Mouse (Mus musculus): ENCODE data around the gene Tbc1d2b. TPM values are rescaled to one million over a fixed set of nuclear protein-coding genes. Genes with fewer than 3 reads are reported as not detected.

Tbc1d2b gene
- total RNA-seq, 4 experiments from 2014 or later: 2.6 to 4.5 (median 3.7) TPM

DNA sequence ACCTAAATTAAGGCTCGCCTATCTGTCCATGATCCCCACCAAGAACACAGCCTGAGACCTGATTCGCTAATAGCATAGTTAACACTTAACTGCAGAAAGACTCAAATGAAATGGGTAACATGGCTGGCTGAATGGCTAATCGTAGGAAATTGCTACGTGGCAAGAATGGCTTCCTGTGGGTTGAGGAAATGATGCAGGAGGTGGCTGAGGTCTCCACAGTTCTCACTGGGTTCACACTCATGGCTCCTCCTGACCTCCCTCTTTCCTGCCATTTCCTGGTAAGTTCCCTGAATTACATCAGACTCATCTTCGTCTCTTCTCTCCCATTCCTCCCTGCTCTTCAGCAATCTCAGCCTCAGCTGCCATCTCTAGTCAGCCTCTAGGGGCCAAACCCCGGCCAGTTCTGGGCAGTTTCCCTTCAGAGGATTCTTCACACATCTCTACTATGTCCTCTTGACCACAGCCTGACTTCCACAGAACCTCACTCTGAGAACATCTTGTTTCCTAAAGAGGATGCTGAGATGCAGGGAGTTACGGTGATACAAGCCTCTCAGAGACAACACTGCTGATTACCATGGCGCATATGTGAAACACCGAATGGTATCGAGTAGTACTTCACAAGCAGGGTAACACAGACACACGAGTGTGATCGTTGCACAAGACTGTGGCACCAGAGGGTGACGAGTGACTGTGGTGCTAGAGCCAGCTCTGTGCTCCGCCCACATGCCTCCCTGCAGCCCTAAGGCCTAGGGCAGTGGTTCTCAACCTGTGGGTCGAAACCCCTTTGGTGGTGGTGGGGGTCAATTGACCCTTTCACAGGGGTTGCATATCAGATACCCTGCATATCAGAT lies 26.1 kb downstream of the Tbc1d2b start:
- no peak for DNase-seq (ENCODE audit: low spot score in 2 of 2)

DNA sequence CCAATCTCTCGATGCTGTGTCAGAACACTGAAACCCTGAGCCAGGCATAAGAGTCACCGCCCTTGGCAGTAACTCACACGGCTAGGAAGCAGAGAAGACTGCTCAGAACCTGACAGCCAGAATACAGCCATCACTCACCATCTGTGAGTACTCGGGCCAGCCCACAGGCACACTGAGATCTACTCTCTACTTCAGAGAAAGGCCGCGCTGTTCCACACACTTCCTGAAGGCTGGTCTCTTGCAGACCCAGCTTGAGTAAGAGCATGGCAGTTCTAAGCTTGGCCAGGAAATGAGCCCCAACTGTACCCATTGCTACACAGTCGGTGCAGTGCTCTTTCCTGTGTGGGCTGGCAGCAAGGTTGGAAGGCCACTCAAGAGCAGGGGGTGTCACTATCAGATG lies 27.7 kb downstream of the Tbc1d2b start:
- DNase-seq (ENCODE audit: low spot score in 2 of 2): no peak

DNA sequence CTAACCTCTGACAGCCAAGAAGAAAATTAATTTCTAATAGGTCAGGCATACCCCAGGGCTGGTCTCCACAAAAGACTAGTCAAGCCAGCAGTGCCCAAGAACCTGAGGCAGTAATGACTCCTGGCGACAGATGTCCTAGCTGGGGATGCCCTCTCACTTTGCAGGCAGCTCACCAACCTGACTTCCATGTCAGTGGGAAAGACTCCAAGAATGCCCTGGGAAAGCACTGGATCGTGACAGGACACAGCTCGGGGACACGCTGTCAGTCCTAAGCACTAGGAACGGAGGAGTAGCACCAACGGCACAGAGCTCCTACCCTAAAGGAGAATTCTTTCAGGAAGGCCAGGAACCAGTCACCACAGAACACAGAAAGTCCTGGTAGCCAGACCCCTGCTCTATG lies 28.3 kb downstream of the Tbc1d2b start:
- DNase-seq (ENCODE audit: low spot score in 2 of 2): no peak

DNA sequence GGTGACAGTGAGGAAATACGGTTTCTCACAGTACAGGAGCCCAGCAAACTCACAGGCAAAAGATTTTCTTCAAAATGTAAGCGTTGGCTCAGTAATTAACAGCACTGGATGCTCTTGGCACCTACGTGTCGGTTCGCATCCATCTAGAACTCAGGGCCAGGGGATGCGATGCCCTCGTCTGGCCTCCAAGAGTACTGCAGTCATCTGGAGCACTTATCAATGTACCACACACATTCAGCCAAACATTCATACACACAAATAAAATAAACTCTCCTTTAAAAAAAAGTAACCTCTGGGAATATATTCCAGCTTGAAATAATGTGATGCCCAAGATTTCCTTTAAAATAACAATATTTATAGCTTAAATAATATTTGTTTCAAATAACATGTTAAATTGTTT lies 29.0 kb downstream of the Tbc1d2b start:
- DNase-seq (ENCODE audit: low spot score in 2 of 2): no peak

DNA sequence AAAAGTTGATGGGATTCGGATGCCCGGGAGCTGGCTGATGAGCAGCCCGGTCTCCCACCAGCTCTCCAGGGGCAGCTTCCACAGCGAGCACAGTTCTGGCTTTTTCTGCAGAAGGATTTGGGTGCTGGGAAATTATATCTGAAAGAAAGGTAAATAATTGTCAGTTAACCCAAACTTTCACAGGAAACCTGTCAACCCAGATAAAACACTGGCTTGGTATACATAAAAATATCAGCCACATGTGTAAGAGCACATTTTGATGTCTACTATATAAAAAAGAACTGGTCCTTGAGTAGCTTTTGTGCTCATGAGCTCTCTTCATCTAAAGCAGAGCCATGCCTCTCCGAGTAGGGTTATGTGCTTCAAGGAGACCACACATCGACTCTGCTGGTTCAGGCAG lies 29.6 kb downstream of the Tbc1d2b start:
- no peak for DNase-seq (ENCODE audit: low spot score in 2 of 2)

DNA sequence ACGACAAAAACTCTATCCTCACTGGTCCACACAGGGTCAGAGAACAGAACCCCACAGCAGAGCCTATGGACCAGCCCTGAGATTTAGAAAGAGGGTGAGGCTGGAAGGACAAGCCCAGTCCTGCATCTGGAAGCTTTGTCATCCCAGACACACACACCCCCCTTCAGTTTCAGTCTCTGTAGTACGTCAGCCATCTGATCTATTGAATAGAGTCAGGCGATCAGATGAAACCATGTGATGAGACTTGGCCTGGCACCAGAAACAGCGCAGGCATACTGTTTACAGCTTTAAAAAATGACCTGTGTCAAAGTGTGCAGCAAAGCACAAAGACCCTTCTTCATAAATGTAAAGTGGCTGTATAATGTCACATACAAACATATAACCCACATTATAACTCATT lies 30.0 kb downstream of the Tbc1d2b start:
- no peak for DNase-seq (ENCODE audit: low spot score in 2 of 2)

DNA sequence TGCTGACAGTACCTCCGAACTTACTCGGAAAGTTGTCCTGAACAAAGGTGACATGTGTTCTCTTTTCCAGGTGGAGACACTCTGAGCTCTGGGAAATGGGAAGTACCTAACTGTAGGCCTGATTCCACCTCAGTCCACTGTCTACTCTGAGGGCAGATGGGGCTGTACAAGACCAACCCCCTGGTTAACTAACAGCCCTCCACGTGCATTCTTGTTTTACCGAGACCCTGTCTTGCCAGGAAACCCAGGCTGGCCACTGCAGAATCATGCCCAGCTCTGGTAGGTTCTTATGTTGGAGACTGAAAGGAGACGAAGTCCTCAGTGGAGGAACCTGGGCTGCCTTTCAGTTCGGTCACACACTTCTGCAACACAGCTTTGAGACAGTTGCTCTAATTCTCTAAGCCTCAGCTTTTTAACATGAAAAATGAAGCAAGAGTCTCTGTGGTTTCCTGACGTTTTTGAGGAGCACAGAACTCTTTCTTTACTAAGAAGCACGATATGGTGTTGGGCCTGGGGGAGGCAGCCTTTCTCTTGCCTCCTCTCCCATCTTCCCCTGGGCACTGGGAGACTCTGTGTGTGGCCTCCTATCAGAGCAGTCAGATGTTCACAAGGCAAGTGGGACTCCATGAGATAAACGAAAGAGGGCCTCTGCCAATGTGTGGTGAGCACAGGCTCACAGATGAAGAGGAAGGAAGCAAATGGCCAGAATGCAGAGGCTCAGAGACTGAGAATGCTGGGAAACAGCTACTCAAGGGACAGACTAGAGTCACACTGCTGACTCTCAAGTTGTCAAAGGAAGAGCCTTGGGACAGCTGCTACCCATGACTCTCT lies 33.2 kb downstream of the Tbc1d2b start:
- DNase-seq (ENCODE audit: low spot score in 2 of 2): no peak

DNA sequence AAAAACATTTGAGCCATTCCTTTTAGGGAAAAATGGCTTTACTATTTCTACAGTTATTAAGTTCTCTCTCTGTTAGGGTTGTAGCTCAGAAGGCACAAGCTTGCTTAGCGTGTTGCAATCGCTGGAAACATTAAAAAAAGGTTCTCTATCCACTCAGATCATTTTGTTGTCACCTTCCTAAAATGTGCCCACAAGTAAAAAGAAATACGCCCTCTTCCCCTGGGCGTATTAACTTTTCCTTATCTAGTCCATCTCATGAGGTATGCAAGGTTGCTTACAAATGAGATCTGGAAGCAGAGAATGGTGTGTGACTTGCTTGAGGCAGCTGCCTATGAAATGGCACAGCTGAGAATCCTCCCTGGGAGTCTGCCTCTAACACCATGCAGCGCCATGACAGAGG lies 33.8 kb downstream of the Tbc1d2b start:
- no peak for DNase-seq (ENCODE audit: low spot score in 2 of 2)

DNA sequence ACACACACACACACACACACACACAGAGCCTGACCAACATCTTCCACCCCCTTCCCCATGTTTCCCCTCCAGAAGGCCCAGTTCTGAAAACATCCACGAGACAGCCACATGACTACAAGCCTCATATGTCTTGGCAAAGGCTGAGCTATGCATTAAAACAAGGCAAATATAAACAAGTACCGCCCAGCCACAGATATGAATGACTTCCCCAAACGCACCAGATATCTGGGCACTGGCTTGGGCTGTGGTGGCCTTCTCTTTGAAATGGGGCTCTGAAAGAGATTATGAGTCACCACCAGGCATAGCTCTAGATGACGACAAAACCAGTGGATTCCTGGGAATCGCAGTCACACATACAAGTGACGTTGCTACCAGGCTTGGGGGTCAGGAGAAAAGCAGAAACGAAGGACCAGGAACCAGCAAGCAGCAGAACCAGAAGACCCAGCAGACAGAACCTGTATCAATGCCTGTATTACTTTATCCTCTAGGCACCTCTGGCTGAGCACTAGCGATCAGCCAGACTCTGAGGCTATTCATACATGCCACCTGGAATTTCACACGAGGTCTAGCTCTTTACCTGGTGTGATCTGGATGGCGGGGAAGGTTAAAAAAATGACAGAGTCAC lies 35.2 kb downstream of the Tbc1d2b start:
- DNase-seq (ENCODE audit: low spot score in 2 of 2): no peak

DNA sequence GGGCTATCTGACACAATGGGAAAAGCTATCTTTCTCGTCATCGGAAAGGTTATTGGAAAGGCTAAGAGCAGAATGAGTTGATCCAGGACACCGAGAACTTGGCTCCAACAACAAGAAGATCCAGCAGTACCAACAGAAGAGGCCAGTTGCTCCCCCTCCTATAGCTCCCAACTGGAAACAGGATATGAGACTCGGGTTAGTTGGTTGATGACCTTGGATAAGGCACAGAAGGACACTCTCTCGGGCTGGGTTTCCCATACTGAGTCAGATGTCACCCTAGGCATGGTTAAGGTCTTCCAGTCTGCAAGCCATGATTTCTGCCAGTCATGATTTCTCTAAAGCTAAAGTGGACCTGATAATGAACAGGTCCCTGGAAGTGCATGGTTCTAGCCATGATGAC lies 35.8 kb downstream of the Tbc1d2b start:
- no peak for DNase-seq (ENCODE audit: low spot score in 2 of 2)

DNA sequence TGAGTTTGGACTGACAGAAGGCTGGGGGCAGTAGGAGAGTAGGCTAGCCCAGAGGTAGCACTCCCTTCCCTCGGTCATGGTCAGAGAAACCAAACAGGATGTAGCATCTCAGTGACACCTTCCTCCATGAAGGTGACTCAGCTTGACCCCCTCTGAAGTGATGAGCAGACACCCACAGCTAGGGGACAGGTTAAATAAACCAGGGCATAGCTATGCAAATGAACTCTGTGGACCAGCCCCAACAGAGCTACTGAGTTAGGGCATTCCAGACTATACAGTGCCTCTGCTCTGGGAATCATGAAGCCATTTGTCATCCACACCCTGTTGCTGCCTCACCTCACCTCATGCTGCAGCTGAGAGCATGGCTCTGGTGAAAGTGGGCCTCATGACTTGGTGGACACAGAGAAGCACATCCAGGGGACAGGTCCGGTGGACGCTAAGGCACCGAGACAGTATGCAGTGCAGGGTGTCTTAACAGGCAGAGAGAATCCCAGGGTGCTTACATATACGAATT lies 36.6 kb downstream of the Tbc1d2b start:
- no peak for DNase-seq (ENCODE audit: low spot score in 2 of 2)

DNA sequence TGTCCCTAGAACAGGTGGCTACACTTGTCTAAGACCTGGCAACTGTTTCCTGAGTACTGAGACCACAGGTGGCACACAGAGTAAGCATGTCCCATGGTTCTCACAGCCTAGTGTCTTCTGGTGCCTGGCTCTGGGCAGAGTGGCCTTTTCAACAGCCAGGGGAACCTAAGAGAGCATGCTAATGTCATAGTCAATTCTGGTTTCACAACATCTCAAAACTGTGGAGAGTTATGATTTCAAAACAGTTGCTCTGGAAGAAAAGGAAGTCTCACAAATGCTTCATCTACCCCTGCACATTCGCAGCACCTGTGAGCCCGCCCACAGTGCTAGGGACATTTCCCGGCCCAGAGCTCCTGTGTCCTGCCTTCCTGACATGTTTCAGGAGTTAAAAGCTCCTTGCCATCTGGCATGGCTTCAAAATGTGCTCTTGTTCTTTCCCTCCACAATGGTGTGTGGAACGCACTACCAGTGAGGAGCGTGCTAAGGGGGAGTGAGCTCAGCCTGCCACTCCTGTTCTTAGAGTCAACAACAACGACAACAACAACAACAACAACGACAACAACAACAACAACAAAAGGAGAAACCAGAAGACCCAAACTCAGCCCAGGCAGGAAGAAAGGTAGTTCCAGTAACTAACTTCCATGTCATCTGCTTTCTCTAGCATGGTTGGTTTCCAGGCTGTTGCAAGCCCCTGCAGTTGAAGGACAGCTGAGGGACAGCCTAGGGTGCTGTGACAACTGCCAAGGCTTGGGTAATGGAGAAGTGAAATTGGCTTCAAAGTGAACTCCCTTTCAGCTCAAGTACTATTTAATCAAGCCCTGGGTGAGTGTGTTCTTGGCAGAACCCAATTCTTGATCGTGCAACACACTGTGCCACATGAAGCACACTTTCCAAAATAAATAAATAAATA lies 37.6 kb downstream of the Tbc1d2b start:
- no peak for DNase-seq (ENCODE audit: low spot score in 2 of 2)

DNA sequence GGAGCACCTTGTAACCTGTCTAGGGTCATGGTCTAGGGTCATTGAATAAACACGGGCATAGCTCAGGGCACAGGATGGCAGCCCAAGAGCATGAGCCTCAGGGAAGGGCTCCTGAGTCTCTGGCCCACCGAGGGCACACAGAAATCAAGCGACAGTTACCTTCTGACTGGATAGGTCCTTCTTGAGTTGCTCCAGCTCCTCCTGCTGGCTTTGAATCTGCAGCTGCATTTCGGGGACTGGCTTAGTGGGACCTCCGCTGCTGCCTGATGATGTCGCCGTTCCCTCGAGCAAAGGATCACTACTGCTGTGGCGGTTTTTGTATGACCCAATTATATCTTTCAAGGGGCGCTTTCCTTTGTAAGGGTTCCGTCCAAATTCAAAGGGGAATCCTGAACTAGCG lies 43.4 kb downstream of the Tbc1d2b start:
- no peak for DNase-seq (ENCODE audit: low spot score in 2 of 2)

DNA sequence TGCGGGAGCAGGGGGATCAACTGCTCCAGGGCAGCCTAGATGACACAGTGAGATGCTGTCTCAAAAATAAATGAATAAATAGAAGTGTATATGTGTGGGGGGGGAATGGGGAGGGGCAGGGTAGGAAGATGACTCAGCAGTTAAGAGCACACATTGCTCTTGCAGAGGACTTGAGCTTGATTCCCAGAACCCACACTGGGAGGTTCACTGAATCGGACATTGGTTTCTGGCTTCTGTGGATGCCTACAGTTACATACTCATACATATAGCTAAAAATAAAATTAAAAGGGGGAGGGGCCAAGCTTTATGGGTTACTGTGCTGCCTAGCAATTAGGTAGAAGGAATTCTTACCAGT lies 43.9 kb downstream of the Tbc1d2b start:
- DNase-seq (ENCODE audit: low spot score in 2 of 2): no peak

DNA sequence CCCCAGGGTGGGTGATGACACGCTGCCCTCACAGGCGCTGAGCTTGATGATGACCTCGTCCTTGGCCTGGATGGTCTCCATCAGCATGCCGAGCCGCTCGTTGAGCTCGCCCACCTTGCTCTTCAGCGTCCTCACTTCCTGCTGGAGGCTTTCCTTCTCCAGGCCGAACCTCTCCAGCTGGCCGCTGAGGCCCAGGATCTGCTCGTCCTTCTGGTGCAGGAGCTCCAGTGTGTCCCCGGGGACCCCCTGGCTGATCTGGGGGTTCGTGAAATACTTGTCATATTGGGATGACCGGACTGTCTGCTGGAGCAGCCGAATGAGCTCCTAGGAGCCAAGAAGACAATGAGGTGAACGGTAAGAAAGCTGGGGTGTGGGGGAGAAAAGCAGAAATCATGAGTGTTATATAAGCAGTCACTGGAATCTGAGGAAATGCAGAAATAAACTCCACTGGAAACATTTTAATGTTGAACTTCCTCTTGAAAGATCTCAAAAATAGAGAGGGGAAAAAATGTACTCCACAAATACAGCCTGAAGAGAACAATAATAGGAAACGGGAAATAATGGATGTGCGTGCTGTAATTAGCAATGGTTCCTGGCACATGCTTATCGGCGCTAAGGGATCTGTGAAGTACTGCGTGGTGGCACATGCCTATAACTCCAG lies 44.4 kb downstream of the Tbc1d2b start:
- DNase-seq (ENCODE audit: low spot score in 2 of 2): peak; percentile 17 to 32

DNA sequence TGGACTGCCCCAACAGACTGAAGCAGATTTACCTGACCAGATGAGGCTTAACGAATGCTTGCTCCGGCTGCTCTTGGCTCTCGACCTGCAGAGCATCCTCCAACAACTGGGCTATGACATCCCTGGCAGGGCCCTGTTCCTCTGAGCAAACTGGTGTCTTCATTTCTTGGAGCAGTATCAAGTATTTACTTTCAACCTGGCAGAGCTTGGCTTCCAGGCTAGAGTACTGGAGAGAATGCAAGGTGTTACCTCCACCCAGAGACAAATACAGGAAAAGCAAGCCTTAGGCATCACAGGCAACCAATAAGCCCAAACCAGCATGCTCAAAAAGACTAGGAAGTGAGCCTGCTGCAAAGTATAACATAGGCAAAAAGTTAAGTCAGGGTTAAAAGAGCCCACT lies 48.3 kb downstream of the Tbc1d2b start:
- DNase-seq (ENCODE audit: low spot score in 2 of 2): no peak

DNA sequence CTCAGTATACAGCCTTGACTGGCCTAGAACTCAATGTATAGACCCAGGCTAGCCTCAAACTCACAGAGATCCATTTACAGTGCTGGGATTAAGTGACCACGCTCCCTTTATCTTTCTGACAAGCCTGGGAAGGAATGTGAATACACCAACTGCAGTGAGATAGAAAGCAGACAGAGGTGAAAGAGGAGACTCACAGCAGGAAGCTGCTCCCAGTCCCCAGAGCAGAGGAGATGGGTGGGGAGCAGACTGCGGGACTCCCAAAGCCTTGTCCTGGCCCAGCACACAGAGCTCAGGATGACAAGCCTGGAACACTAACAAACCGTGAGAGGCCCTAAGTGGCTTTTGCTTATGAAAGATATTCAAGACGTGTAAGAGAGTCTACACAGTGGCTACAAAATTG lies 53.1 kb downstream of the Tbc1d2b start:
- DNase-seq (ENCODE audit: low spot score in 2 of 2): no peak

DNA sequence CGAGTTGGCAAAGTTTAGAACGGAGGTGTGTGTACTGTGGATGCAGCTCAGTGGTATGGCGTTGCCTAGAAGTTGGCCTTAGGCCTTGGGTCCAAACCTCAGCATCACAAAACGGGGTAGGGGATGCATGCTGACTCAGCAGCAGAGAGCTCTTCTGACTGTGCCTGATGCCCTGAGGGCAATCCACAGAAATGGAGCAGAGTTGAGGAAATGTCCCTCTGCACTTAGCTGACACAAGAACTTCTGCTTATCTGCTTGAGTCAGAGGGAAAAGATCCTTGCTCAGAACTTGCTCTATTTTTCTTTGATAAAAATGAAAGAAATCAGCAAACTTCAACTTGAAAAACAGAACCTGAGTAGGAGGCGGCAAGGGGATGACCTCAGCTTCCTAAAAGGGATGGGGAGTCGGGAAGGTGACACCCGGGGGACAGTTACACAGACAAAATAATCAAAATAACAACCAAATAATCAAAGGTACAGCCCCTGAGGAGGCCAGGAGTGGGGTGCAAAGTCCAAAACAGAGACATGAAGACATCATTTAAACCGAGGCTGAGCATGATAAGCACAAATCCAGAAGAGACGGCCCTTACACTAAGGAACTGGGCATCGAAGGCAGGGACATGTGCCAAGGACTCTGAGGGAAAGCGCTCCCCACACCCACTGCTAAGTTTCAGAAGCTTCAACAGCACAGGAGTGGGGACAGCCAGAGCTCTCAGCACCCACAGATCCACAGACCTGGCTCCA lies 54.2 kb downstream of the Tbc1d2b start:
- no peak for DNase-seq (ENCODE audit: low spot score in 2 of 2)

DNA sequence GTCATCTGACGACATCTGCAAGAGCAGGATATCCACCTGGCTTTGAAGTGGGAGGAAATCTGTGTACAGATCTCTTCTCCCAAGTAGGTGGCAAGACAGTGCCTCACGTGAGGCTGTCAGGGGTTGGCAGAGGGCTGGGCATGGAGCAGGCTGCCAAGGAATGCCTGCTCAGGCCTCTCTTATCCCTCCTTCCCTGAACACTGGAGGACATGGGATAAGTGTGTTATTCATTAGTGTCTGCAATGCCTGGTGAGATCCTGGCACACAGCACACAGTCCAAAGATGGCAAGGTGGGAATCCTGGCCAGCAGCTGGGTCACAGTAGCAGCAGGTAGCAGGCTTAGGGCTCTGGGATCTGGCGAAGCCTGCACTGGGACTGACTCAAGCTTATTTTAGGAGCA lies 57.5 kb downstream of the Tbc1d2b start:
- DNase-seq (ENCODE audit: low spot score in 2 of 2): no peak

DNA sequence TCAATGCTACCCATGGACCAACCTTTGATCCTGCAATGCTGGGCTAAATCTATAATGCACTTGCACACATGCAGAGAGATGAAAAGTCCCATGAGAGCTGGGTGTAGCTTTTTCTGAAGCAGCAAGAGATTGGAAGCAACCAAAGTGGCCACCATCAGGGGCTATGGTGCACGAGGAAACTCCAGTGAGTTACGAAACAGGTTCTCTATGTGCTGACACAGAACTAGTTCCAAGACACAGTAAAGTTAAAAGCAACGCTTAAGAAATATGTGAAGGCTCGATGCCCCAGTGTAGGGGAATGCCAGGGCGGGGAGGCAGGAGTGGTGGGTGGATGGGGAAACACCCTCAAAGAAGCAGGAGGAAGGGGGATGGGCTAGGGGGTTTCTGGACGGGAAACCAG lies 61.9 kb downstream of the Tbc1d2b start:
- DNase-seq (ENCODE audit: low spot score in 2 of 2): no peak

All from gastrocnemius, adult 8-10 months (tissue).